Mouse (Mus musculus) hindbrain, embryonic 15.5 days (tissue): Measurements from ENCODE around the gene Maml3. TPM values are rescaled to one million over a fixed set of nuclear protein-coding genes. Genes with fewer than 3 reads are reported as not detected.

Experiments
- ATAC-seq: fragments of 200-750 bp; cut with Nextera tagmentation; 2 replicates; pipeline ENCODE4 v1.8.0; 2017; ENCODE audit warnings: low read depth, moderate number of reproducible peaks, moderate TSS enrichment; ENCODE audit not compliant: low FRiP score
- H3K27ac ChIP-seq: fragments of 300-500 bp; sonication (generic); replicated peaks from 2 replicates; pipeline ENCODE4 v1.5.1; 2015; ENCODE audit warnings: mild to moderate bottlenecking, inconsistent platforms
- H3K27me3 ChIP-seq: fragments of 300-500 bp; sonication (generic); 2 replicates; pipeline ENCODE4 v1.6.1; 2015; ENCODE audit warnings: control low read depth, inconsistent platforms
- H3K36me3 ChIP-seq: fragments of 300-500 bp; sonication (generic); 2 replicates; pipeline ENCODE4 v1.6.1; 2015; ENCODE audit warnings: control low read depth, inconsistent platforms
- H3K4me1 ChIP-seq: fragments of 300-500 bp; sonication (generic); replicated peaks from 2 replicates; pipeline ENCODE4 v1.6.1; 2015; ENCODE audit warnings: control low read depth, inconsistent platforms
- H3K4me2 ChIP-seq: fragments of 300-500 bp; sonication (generic); 2 replicates; pipeline ENCODE4 v1.6.1; 2015; ENCODE audit warnings: moderate library complexity, mild to moderate bottlenecking, inconsistent platforms
- H3K4me3 ChIP-seq: fragments of 300-500 bp; sonication (generic); 2 replicates; pipeline ENCODE4 v1.5.1; 2015; ENCODE audit warnings: mild to moderate bottlenecking, inconsistent platforms
- H3K9ac ChIP-seq: fragments of 300-500 bp; sonication (generic); 2 replicates; pipeline ENCODE4 v1.6.1; 2015; ENCODE audit warnings: inconsistent platforms
- H3K9me3 ChIP-seq: fragments of 300-500 bp; sonication (generic); 2 replicates; pipeline ENCODE4 v1.6.1; 2016; ENCODE audit warnings: control low read depth, inconsistent platforms
- WGBS: fragments of 180-500 bp; shearing (Covaris S2); methylation state at CpG from one replicate; pipeline ENCODE4 v1.1.7; 2015; 5-methylcytosine and 5-hydroxymethylcytosine counted together
- polyA plus RNA-seq: library from polyadenylated mRNA; unstranded; fragments of >200 nt; fragmentation: Nextera tagmentation; extraction: Ambion mirVana; gene quantifications from 2 replicates; pipeline ENCODE4 v1.2.1, GENCODE M21; 2015

Maml3 gene
- polyA plus RNA-seq, 1 experiment from 2014 or later: 7.8 TPM

- Histone ChIP-seq H3K36me3 (no peaks in the 10 kb centered on the region), H3K27ac (peak overlapping the region; percentile 82), H3K27me3 (no peaks in the 10 kb centered on the region), H3K4me2 (no peak overlapping the region), H3K4me1 (peaks cover 36% of the 10 kb centered on the region), H3K9me3 (no peaks in the 10 kb centered on the region), H3K4me3 (no peak overlapping the region), H3K9ac (no peak overlapping the region)
- ATAC-seq: peak; percentile 43
- 8% methylated on average over 7 of the region's 7 CpGs for WGBS
Measured at GRCm38 (mm10) chr3:51749421-51749811, 355.5 kb downstream of the Maml3 start.

DNA sequence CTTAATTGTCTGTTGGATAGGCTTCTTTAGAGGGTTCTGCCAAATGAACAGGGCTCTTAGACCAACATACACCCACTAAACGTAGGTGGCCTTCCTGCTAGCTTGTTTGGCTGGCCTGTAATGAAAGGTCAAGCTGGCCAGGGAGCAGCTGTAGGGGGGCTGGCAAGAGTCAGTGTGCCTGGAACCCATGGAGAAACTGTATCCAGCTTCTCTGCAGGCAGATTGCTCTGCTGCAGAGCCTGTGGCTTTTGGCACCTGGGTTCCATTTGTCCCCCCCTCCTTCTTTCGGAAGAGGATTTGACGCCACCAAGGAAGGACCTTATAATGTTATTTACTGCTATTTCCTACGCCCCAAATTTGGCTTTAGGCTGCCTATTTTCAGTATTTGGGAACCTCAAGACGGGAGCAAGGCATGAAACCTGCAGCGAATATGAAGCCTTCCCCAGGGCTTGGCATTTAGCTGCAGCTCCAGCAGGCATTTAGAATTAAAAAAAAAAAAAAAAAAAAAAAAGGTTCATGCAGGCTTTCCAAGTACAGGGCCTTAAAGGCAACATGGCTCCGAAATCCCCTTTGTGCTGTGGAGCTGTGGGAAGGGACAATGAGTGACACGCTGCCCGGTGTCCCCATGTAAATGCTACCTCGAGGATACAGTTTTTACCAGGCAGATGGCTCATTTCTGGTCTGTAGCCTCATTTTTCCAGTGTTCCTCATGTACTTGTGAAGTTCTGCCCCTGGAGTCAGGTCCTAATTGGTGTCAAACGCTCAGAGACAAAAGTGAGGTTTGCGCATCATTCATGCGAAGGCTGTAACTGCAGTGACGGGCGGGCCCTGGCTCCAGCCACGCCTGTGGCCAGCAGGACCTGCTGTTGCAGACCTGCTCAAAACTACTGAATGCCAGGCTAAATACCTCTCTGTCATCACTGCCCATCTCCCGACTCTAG is 356.2 kb downstream of the Maml3 start:
- 48% methylated on average over 17 of the region's 17 CpGs for WGBS

GRCm38 (mm10) chr3:51746816-51747215 is 358.1 kb downstream of the Maml3 start:
- Histone ChIP-seq H3K4me1 (peaks cover 35% of the 10 kb centered on the region), H3K27me3 (no peaks in the 10 kb centered on the region), H3K9ac (no peak overlapping the region), H3K27ac (no peak overlapping the region), H3K36me3 (no peaks in the 10 kb centered on the region), H3K4me2 (no peak overlapping the region), H3K9me3 (no peaks in the 10 kb centered on the region), H3K4me3 (no peak overlapping the region)
- WGBS: 66% methylated on average over 8 of the region's 8 CpGs
- no peak for ATAC-seq

More for the DNA sequence above, 356.2 kb downstream of the Maml3 start:
- Histone ChIP-seq H3K9ac (no peak overlapping the region), H3K36me3 (no peaks in the 10 kb centered on the region), H3K4me1 (peaks cover 36% of the 10 kb centered on the region), H3K4me3 (no peak overlapping the region), H3K9me3 (no peaks in the 10 kb centered on the region), H3K27me3 (no peaks in the 10 kb centered on the region), H3K27ac (peak overlapping the region; percentile 82), H3K4me2 (no peak overlapping the region)
- ATAC-seq: peak; percentile 29; the same call in 1 of the 2 replicates

- Histone ChIP-seq H3K4me3 (no peak overlapping the region), H3K9me3 (no peaks in the 10 kb centered on the region), H3K27ac (no peak overlapping the region), H3K4me1 (peaks cover 28% of the 10 kb centered on the region), H3K9ac (no peak overlapping the region), H3K36me3 (no peaks in the 10 kb centered on the region), H3K4me2 (no peak overlapping the region), H3K27me3 (no peaks in the 10 kb centered on the region)
- 87% methylated on average over 8 of the region's 8 CpGs for WGBS
- no peak for ATAC-seq
Measured at GRCm38 (mm10) chr3:51745162-51745561, 359.7 kb downstream of the Maml3 start.

DNA sequence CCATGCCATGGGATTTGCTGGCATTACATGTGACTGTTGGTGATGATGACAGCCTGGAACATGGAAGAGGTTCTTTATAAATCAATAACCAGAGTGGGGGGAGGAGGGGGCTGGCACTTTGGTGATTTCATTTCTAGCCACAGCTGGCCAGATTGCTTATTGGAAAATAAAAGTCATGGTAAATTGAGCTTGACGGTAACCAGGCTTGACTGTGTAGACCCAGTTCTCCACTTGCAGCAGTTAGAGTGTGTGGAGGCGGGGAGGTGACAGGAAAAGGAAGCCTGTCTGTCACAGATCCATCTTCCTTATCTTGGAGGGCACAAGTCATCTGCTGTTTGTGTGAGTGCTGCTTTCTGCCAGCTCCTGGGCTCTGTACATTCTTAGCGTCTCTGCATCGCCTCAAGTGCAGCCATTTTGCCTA is 360.5 kb downstream of the Maml3 start:
- WGBS: 71% methylated on average over 4 of the region's 4 CpGs
- no peaks in the 10 kb centered on the region for H3K27me3 ChIP-seq

DNA sequence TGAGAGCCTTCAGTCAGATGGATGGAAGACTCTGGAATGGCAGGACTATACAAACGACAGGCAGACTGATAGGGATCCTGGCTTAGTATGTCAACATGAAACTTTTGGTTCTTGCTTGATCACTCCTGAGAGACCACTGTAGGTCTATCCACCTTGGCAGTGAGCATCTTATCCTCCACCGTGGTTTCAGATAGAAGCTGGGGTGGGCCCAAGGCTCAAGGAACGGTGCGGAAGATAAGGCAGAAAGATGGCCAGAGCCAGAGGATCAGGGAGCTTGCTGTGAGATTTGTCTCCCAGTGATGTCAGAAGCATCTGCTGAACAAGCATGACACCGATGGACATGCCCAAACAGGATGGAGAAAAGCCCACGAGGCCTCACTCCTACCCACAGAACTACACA is 362.5 kb downstream of the Maml3 start:
- ATAC-seq: no peak
- Histone ChIP-seq H3K4me2 (no peak overlapping the region), H3K36me3 (no peaks in the 10 kb centered on the region), H3K27ac (no peak overlapping the region), H3K9ac (no peak overlapping the region), H3K4me1 (peaks cover 19% of the 10 kb centered on the region), H3K27me3 (no peaks in the 10 kb centered on the region), H3K4me3 (no peak overlapping the region), H3K9me3 (no peaks in the 10 kb centered on the region)
- 88% methylated on average over 6 of the region's 6 CpGs for WGBS

More for the DNA sequence above, 360.5 kb downstream of the Maml3 start:
- no peak overlapping the region for H3K9ac ChIP-seq
- H3K4me2 ChIP-seq: no peak overlapping the region
- H3K4me1 ChIP-seq: peaks cover 23% of the 10 kb centered on the region
- H3K9me3 ChIP-seq: no peaks in the 10 kb centered on the region
- no peak overlapping the region for H3K4me3 ChIP-seq
- ATAC-seq: no peak
- H3K27ac ChIP-seq: no peak overlapping the region
- H3K36me3 ChIP-seq: no peaks in the 10 kb centered on the region

DNA sequence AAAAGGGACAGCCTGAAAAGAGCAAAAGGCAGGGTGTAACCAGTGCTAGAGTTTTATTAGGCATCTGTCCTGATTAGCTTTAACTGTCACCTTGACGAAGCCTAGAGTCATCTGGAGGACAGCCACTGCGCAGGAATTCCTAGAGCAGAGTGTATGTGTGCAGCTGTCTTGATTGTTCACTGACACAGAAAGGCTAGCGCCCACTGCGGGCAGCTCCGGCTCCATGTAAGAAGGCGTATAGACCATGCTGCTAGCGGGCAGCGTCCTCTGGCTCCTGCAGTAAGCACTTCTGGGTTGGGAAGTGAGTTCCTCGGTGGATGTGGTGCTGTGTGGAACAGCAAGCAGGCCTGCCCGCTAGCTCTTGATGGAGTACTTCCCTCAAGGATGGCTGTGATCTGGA is 363.1 kb downstream of the Maml3 start:
- Histone ChIP-seq H3K36me3 (no peaks in the 10 kb centered on the region), H3K27me3 (no peaks in the 10 kb centered on the region), H3K9ac (no peak overlapping the region), H3K4me1 (peaks cover 19% of the 10 kb centered on the region), H3K27ac (no peak overlapping the region), H3K4me2 (no peak overlapping the region), H3K4me3 (no peak overlapping the region), H3K9me3 (no peaks in the 10 kb centered on the region)
- no peak for ATAC-seq
- 69% methylated on average over 10 of the region's 10 CpGs for WGBS

GRCm38 (mm10) chr3:51739835-51740112 is 365.1 kb downstream of the Maml3 start:
- Histone ChIP-seq H3K4me3 (no peak overlapping the region), H3K4me2 (no peak overlapping the region), H3K27me3 (no peaks in the 10 kb centered on the region), H3K9ac (no peak overlapping the region), H3K4me1 (peaks cover 19% of the 10 kb centered on the region), H3K27ac (peak overlapping the region; percentile 86), H3K36me3 (no peaks in the 10 kb centered on the region), H3K9me3 (no peaks in the 10 kb centered on the region)
- ATAC-seq: no peak

- peak; percentile 82; the same call in 1 of the 2 replicates for ATAC-seq
- H3K27ac ChIP-seq: peak overlapping the region; percentile 86
- peaks cover 19% of the 10 kb centered on the region for H3K4me1 ChIP-seq
- 5% methylated on average over 12 of the region's 12 CpGs for WGBS
- H3K9ac ChIP-seq: no peak overlapping the region; the same call in 1 of the 2 replicates
- H3K27me3 ChIP-seq: no peaks in the 10 kb centered on the region
- no peaks in the 10 kb centered on the region for H3K36me3 ChIP-seq
- no peak overlapping the region for H3K4me3 ChIP-seq
- H3K9me3 ChIP-seq: no peaks in the 10 kb centered on the region
- 0 out of 2 replicates have a peak overlapping the region, but pooled peaks have one; percentile 5 for H3K4me2 ChIP-seq
Measured at GRCm38 (mm10) chr3:51739049-51739834, 365.6 kb downstream of the Maml3 start.

GRCm38 (mm10) chr3:51733685-51734084 is 371.2 kb downstream of the Maml3 start:
- Histone ChIP-seq H3K27me3 (no peaks in the 10 kb centered on the region), H3K9me3 (no peaks in the 10 kb centered on the region), H3K4me1 (peaks cover 26% of the 10 kb centered on the region), H3K4me2 (no peak overlapping the region), H3K4me3 (no peak overlapping the region), H3K9ac (no peak overlapping the region), H3K36me3 (no peaks in the 10 kb centered on the region), H3K27ac (no peak overlapping the region)
- 89% methylated on average over 3 of the region's 3 CpGs for WGBS
- ATAC-seq: no peak

DNA sequence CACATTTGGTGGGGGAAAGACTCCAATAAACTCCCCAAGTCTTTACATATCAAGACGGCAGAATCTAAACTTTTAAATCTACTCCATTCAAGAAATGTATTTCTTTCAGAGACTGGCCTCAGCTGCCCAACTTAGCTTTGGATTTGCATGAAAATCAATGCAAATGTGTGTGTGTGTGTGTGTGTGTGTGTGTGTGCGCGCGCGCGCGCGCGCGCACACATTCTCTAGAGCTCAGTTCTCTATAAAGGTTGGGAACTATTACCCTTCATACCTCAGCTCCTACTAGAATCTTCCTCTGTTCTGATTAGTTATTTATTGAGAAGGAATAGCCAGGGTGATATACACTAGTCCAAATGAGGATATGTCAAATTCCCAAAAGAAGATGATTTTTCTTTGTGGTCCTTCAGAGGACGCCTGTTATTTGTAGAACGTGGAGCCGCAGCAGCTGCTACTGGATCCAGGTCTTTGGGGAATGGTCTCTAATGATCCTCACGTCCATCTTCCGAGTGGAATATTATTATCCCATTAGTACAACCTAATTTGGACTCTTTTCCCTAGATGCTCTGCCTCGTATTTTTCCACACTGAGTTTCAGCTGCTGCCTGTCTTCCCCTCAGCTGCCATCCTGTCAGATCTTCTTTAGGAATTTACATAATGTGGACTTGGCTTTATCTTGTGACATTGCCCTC is 372.8 kb downstream of the Maml3 start:
- Histone ChIP-seq H3K36me3 (no peaks in the 10 kb centered on the region), H3K4me1 (peaks cover 35% of the 10 kb centered on the region), H3K4me3 (no peak overlapping the region), H3K27ac (no peak overlapping the region), H3K4me2 (no peak overlapping the region), H3K27me3 (no peaks in the 10 kb centered on the region), H3K9ac (no peak overlapping the region), H3K9me3 (no peaks in the 10 kb centered on the region)
- WGBS: 51% methylated on average over 16 of the region's 16 CpGs
- ATAC-seq: no peak

DNA sequence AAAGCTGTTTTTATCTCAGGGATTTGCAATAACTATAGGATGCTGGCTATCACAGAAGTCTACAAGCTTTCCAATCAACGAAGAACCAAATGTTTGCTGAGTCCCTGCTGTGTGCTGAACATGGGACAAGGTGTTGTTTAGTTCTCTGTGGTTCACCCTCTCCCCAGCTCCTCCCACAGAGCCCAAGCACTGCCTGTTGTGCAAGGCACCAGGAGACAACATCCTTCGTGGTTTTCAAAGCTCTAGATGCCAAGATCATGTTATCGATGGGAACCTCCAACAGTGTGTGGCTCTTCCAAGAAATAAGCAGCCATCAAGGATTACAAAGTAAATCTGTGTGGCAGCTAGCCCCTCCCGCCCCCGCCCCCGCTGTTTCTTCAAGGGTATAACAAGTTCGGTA is 374.2 kb downstream of the Maml3 start:
- Histone ChIP-seq H3K4me3 (no peak overlapping the region), H3K9ac (no peak overlapping the region), H3K4me2 (no peak overlapping the region), H3K27me3 (no peaks in the 10 kb centered on the region), H3K9me3 (no peaks in the 10 kb centered on the region), H3K27ac (no peak overlapping the region), H3K4me1 (peaks cover 35% of the 10 kb centered on the region), H3K36me3 (no peaks in the 10 kb centered on the region)
- 89% methylated on average over 7 of the region's 7 CpGs for WGBS
- no peak for ATAC-seq
